ENCODE assay signal across 8 mouse cellular contexts in genomic region chr8:93661739-93662138, GRCm38 (mm10).
DNase-seq lines count a peak whose midpoint lies in the region; ATAC-seq and TF ChIP-seq lines count a peak whose summit lies in the region.

No protein-coding gene starts in this region.

- peak; percentile 1 for DNase-seq in CD8-positive naive resting alpha-beta T cell, adult 2 months (ENCODE audit: low read depth in 2 of 2, low spot score in 2 of 2)
- DNase-seq in c-Kit-positive CD71-negative TER-119-negative erythroid progenitor cells, embryonic 14.5 days (ENCODE audit: low read depth): peak; percentile 28
- peak; percentile 72 to 73 for DNase-seq in kidney, postnatal 25 days
- peak; percentile 29 for DNase-seq in thymus, adult 2 months

- no peaks in the 10 kb centered on the region for H3K27me3 ChIP-seq in forebrain, embryonic 12.5 days
- H3K27me3 ChIP-seq in heart, embryonic 16.5 days (ENCODE audit: control insufficient read depth, insufficient read depth, low read length): no peaks in the 10 kb centered on the region
- no peaks in the 10 kb centered on the region for H3K27me3 ChIP-seq in liver, embryonic 12.5 days (replicated peaks)
- no peaks in the 10 kb centered on the region for H3K27me3 ChIP-seq in neural tube, embryonic 12.5 days (replicated peaks)
- H3K27me3 ChIP-seq in thymus, adult 2 months (ENCODE audit: control insufficient read depth, insufficient read depth, low read length): no peaks in the 10 kb centered on the region

- 0 out of 2 replicates have a peak, but pooled peaks have one; percentile 24 for TF ChIP-seq CTCF in thymus, adult 2 months (IDR thresholded peaks at IDR 0.05; ENCODE audit: borderline replicate concordance, control insufficient read depth, extremely low read depth, insufficient read depth, low read length, poor library complexity)

- peak; percentile 96 for ATAC-seq in forebrain, embryonic 12.5 days (ENCODE audit: low FRiP score)
- ATAC-seq in heart, embryonic 16.5 days (replicated peaks; ENCODE audit: extremely low read depth, insufficient read depth, low FRiP score): peak; percentile 85
- ATAC-seq in liver, embryonic 12.5 days: peak; percentile 55
- ATAC-seq in neural tube, embryonic 12.5 days (ENCODE audit: low FRiP score, low read depth): peak; percentile 95

- no peak overlapping the region for H3K9ac ChIP-seq in forebrain, embryonic 12.5 days
- peak overlapping the region; percentile 59; the same call in 1 of the 2 replicates for H3K9ac ChIP-seq in heart, embryonic 16.5 days (ENCODE audit: low read length)
- H3K9ac ChIP-seq in liver, embryonic 12.5 days: no peak overlapping the region
- H3K9ac ChIP-seq in neural tube, embryonic 12.5 days: 0 out of 2 replicates have a peak overlapping the region, but pooled peaks have one; percentile 40

- 1% methylated on average over 15 of the region's 15 CpGs for WGBS in forebrain, embryonic 12.5 days
- 5% methylated on average over 15 of the region's 15 CpGs for WGBS in heart, embryonic 16.5 days
- WGBS in liver, embryonic 12.5 days (ENCODE audit: insufficient replicate concordance): 7% methylated on average over 14 of the region's 15 CpGs
- 3% methylated on average over 15 of the region's 15 CpGs for WGBS in neural tube, embryonic 12.5 days
- 15% methylated on average over 15 of the region's 15 CpGs for WGBS in thymus, adult 2 months

- peak overlapping the region; percentile 23 for H3K4me3 ChIP-seq in forebrain, embryonic 12.5 days (replicated peaks)
- H3K4me3 ChIP-seq in heart, embryonic 16.5 days (ENCODE audit: low read length): peak overlapping the region; percentile 35
- H3K4me3 ChIP-seq in liver, embryonic 12.5 days: no peak overlapping the region
- H3K4me3 ChIP-seq in neural tube, embryonic 12.5 days: 0 out of 2 replicates have a peak overlapping the region, but pooled peaks have one; percentile 13
- H3K4me3 ChIP-seq in thymus, adult 2 months (ENCODE audit: control insufficient read depth, insufficient read depth, low read length): no peak overlapping the region

- no peaks in the 10 kb centered on the region for H3K36me3 ChIP-seq in forebrain, embryonic 12.5 days (replicated peaks)
- H3K36me3 ChIP-seq in heart, embryonic 16.5 days (ENCODE audit: control insufficient read depth, insufficient read depth): no peaks in the 10 kb centered on the region
- no peaks in the 10 kb centered on the region for H3K36me3 ChIP-seq in liver, embryonic 12.5 days
- no peaks in the 10 kb centered on the region for H3K36me3 ChIP-seq in neural tube, embryonic 12.5 days
- H3K36me3 ChIP-seq in thymus, adult 2 months (ENCODE audit: control insufficient read depth, insufficient read depth, low read length): no peaks in the 10 kb centered on the region

- TF ChIP-seq POLR2A in thymus, adult 2 months (IDR thresholded peaks at IDR 0.05; ENCODE audit: control insufficient read depth, extremely low read depth, insufficient read depth, low read length, poor library complexity): no peak

- H3K27ac ChIP-seq in forebrain, embryonic 12.5 days: no peak overlapping the region
- H3K27ac ChIP-seq in heart, embryonic 16.5 days (ENCODE audit: low read length): no peak overlapping the region
- H3K27ac ChIP-seq in liver, embryonic 12.5 days: no peak overlapping the region
- H3K27ac ChIP-seq in neural tube, embryonic 12.5 days: no peak overlapping the region
- no peak overlapping the region for H3K27ac ChIP-seq in thymus, adult 2 months (ENCODE audit: control insufficient read depth, insufficient read depth, low read length)

- H3K4me2 ChIP-seq in forebrain, embryonic 12.5 days: peak overlapping the region; percentile 50
- H3K4me2 ChIP-seq in heart, embryonic 16.5 days (ENCODE audit: low read depth, low read length): peak overlapping the region; percentile 62
- H3K4me2 ChIP-seq in liver, embryonic 12.5 days: peak overlapping the region; percentile 37
- H3K4me2 ChIP-seq in neural tube, embryonic 12.5 days (replicated peaks): peak overlapping the region; percentile 56

- H3K4me1 ChIP-seq in forebrain, embryonic 12.5 days: no peaks in the 10 kb centered on the region
- H3K4me1 ChIP-seq in heart, embryonic 16.5 days (ENCODE audit: control insufficient read depth, insufficient read depth, low read length): no peaks in the 10 kb centered on the region; the same call in 1 of the 2 replicates
- H3K4me1 ChIP-seq in liver, embryonic 12.5 days: no peaks in the 10 kb centered on the region
- H3K4me1 ChIP-seq in neural tube, embryonic 12.5 days: peaks cover 3% of the 10 kb centered on the region; the same call in 1 of the 2 replicates
- H3K4me1 ChIP-seq in thymus, adult 2 months (replicated peaks; ENCODE audit: control insufficient read depth, insufficient read depth, low read length): no peaks in the 10 kb centered on the region

- H3K9me3 ChIP-seq in forebrain, embryonic 12.5 days: no peaks in the 10 kb centered on the region
- no peaks in the 10 kb centered on the region for H3K9me3 ChIP-seq in heart, embryonic 16.5 days (replicated peaks; ENCODE audit: control insufficient read depth, low read length)
- no peaks in the 10 kb centered on the region for H3K9me3 ChIP-seq in liver, embryonic 12.5 days (replicated peaks)
- no peaks in the 10 kb centered on the region for H3K9me3 ChIP-seq in neural tube, embryonic 12.5 days

Comparison
In these comparisons a context has a peak if more than half of its experiments do, and no peak if none do; other contexts are left out.
1. DNase-seq: peak in every context shown above with its lines; median percentile 72 in kidney, postnatal 25 days; 29 in thymus, adult 2 months; 28 in c-Kit-positive CD71-negative TER-119-negative erythroid progenitor cells, embryonic 14.5 days; 1 in CD8-positive naive resting alpha-beta T cell, adult 2 months.
2. H3K4me3 ChIP-seq: peak in forebrain, embryonic 12.5 days (single experiment), heart, embryonic 16.5 days (single experiment) and neural tube, embryonic 12.5 days (single experiment); none in liver, embryonic 12.5 days (single experiment) and thymus, adult 2 months (single experiment).
3. H3K9ac ChIP-seq: peak in heart, embryonic 16.5 days (single experiment) and neural tube, embryonic 12.5 days (single experiment); none in forebrain, embryonic 12.5 days (single experiment) and liver, embryonic 12.5 days (single experiment).
4. Peak in every context shown above with its lines, with median percentiles within 50 percentile points of each other: ATAC-seq and H3K4me2 ChIP-seq.